Mouse (Mus musculus) brain, embryonic 14.5 days (tissue): Measurements from ENCODE around the gene Nfasc. TPM values are rescaled to one million over a fixed set of nuclear protein-coding genes. Genes with fewer than 3 reads are reported as not detected.

Experiments used
- DNase-seq: peaks from one replicate; pipeline ENCODE4 v3.0.0-alpha.2; 2011; ENCODE audit warnings: low read depth
- CTCF ChIP-seq: fragments of 200-500 bp; IDR thresholded peaks from 2 replicates; pipeline ENCODE4 v1.5.1; 2012; ENCODE audit warnings: inconsistent platforms, mild to moderate bottlenecking, moderate library complexity, borderline replicate concordance; ENCODE audit not compliant: insufficient read depth, insufficient read length; ENCODE audit errors: extremely low read depth
- POLR2A ChIP-seq: fragments of 200-500 bp; IDR thresholded peaks from 2 replicates; pipeline ENCODE4 v1.6.1; 2012; ENCODE audit warnings: mild to moderate bottlenecking, inconsistent platforms, borderline replicate concordance; ENCODE audit not compliant: poor library complexity, insufficient read depth, insufficient read length, severe bottlenecking; ENCODE audit errors: extremely low read depth
- polyA plus RNA-seq: library from polyadenylated mRNA; depleted of rRNA; stranded (reverse); fragments of >200 nt; gene quantifications from 2 replicates; pipeline ENCODE4 v1.2.3, GENCODE M21; 2012

Nfasc gene
- polyA plus RNA-seq, 1 experiment, result 65.9 TPM

DNA sequence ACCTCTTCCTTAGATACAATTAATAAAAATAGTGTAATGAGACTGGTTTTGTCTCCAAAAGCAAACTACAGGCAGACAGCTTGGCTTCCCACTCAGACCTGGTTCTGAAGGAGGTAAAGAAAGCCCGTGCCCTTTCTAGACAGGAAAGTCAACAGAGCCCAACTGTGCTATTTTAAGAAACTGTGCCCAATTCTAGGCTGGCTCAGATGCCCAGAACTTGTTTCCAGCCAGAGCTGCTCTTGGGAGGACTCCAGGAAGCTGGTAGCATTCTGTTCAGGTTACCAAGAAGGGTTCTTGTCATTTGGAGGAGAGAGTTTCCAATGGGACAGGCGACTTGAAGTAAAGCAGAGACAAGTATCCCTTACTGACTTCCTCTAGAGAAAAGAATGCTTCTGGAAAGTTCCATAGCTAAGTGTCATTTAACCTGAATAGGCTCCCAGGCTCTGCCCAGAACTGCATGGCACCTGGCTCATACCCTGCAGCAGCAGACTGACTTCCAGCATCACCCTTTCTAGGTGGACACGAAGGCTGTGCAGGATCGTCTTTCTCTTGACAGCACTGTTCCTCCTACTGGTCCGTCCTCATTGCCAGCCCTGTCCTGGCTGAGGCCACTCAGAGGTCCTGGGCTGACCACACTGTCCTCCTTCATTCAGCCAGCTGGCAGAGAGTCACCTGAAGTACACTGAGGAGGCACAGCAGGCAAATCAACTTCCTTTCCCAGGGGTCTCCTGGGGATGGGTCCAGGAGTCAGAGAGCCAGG lies 111.8 kb downstream of the Nfasc start:
- TF ChIP-seq CTCF, result no peak
- TF ChIP-seq POLR2A, result no peak
- DNase-seq, result no peak

DNA sequence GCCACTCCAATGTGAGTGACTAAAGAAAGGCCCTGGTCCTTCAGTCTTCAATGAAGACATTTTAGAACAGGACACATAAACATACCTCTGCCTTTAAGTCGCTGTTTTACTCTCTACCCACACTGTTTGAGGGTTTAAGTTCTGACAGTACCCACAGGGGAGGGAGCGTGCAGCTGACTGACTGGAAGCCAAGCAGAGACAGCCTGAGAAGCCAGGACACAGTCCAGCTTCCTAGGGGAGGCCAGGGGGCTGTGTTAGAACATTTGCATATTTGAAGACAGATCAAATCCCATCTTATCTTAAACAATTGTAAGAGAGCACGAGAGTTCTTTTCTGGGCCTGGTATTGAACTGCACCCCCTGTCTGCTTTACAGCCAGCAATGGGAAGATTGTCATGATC lies 113.0 kb downstream of the Nfasc start:
- no peak for TF ChIP-seq CTCF
- TF ChIP-seq POLR2A, result no peak
- DNase-seq, result no peak

DNA sequence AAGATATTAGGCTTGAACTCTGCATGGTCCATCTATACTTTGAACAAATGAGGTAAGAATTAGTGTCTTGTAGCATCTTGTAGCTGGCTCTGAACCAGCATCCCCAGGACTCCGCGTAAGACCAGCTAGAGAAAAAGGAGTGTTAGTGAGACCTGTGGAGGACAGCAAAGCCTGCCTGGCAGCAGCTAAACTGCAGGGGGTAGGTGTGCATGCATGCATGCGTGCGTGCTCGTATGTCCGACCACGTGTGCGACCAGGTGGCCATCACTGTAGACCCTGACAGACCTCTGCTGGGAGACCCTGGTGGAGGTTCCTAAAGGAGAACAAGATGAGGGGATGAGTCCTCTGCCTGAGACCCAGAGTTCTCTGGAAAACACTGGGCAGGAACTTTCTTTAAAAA lies 113.4 kb downstream of the Nfasc start:
- no peak for TF ChIP-seq POLR2A
- no peak for TF ChIP-seq CTCF
- no peak for DNase-seq

DNA sequence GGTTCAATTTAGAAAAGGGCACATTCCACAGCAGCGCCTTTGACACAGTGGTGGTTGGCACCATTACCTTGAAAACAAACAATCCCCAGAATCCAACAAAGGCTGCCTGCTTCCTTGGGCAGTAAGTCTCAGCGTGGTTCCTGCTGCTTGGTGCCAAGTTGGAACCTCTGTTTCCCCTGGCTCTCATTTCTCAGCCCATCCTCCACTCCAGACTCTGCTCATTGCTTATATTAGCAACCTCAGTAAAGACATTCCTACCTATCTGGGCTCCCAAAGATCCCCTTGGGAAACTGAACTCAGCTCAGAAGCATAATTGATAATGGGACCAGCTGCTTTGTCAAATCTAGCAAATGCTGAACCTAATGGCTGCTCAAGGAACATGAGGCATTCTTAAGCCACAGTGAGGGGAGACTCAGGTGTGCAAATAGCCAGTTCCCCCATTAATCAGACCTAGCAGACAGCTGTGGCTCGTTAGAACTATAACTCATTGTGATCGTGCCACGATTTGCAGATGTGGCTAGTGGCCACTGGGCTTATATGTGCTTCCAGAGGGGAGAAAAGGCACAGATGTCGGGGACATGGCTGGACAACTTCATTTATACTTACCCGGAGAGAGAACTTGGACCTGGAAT lies 115.4 kb downstream of the Nfasc start:
- peak; percentile 65 for DNase-seq
- TF ChIP-seq POLR2A, result no peak
- TF ChIP-seq CTCF, result no peak

DNA sequence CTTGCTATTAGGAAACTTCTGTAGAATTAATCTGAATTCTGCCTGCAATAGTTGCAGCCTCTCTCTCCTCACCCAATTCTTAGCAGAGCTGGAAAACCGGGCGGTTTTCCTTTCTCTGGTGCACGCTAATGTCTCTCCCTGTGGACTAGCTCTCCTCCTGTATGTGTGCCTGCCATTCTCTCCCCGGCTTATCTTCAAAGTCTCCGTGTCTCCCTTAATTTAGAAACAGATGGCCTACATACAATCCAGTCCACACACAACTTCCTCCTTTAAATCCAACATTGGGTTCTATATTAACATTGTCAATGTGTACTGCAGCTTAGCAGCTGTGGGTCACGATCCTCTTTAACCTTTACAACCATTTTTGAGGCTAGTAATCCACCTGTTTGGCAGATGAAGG lies 116.6 kb downstream of the Nfasc start:
- no peak for DNase-seq
- TF ChIP-seq CTCF (no peak), POLR2A (no peak)

DNA sequence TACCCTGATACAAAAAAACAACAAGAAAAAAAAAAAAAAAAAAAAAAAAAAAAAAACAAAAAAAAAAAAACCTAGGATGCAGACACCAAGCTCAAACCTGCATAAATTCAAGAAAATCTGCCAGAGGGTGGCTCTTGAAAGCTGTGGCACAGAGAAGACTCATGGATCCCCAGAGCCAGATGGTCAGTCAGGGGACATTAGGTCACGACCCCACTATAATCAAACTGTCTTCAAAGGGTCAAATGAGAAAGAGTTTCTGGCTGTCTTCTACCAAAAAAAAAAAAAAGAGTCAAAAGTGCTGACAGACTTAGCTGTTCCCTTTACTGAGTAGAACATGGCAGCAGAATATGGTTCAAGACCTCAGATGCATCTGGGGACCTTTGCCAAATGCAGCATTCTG lies 117.1 kb downstream of the Nfasc start:
- DNase-seq, result no peak
- TF ChIP-seq CTCF (no peak), POLR2A (no peak)

DNA sequence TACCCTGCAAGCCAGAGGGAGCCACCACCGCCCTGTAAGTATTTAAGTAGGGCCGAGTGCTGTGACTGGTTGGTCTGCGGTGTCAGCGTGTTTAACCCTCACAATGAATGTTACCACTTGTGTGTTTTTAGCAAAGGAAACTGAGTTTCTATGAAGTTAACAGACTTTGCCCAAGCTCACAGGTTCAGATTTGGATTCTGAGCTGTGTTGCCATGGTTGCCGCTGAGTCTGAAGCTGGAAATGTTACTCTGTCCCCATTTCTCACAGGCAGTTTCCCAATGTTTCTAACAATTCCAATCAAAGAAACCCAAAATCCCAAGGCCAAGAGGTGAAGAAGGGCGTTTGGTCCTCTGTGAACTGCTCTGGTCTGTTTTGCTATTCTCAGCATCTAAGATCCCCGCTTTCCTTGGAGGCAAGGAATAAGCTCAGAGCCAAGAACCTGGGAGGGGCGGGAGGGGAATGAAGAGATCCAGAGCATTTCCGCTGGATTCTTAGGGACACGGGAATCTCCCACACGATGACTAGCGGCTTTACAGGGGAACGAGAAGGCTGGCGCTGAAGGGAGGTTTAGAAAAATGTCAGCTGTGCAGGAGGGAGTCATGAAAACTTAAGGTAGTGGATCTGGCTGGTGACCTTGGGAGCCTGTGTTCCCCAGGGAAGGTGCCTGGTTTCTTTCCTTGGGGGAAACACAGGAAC lies 117.8 kb downstream of the Nfasc start:
- TF ChIP-seq CTCF (no peak), POLR2A (no peak)
- DNase-seq, result peak; percentile 42

DNA sequence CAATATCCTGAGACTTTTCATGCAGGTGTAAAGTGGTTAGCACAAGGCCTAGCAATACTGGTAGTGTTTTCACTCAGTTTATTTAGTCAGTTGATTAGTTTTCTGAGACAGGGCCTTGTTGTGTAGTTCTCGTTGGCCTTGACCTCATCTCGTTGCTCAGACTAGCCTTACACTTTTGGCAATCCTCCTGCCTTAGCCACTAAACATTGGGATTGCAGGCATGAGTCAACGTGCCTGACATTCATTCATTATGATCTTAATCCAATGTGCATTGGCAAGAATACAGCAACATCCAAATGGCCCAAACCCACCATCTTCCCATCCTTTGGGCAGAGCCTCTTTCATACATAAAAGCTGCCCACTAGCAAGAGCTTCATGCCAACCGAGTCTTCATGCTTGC lies 129.5 kb downstream of the Nfasc start:
- DNase-seq, result no peak
- TF ChIP-seq CTCF (no peak), POLR2A (no peak)

DNA sequence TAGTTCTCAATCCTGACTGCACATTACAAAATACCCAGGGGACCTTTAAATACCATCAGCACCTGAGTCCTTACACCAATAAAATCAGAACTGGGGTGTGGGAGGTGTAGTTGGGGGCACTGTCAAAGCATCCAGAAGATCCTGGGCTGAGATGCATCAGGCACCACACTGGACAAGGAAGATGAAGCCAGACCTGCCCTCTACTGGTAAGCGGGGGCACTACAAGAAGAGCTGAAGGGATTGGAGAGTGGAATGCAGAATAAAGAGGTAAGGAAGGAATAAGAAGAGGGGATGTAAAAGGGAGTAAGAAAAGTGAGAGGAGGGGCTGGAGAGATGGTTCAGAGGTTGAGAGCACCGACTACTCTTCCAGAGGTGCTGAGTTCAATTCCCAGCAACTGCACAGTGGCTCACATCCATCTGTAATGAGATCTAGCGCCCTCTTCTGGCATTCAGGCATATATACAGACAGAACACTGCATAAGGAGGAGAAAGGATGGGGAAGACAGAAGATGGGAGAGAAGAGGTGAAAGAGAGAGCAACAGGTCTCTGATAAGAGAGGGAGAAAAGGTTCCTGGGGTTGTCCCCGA lies 132.5 kb downstream of the Nfasc start:
- DNase-seq, result peak; percentile 73
- TF ChIP-seq CTCF (peak; percentile 77), POLR2A (no peak)

DNA sequence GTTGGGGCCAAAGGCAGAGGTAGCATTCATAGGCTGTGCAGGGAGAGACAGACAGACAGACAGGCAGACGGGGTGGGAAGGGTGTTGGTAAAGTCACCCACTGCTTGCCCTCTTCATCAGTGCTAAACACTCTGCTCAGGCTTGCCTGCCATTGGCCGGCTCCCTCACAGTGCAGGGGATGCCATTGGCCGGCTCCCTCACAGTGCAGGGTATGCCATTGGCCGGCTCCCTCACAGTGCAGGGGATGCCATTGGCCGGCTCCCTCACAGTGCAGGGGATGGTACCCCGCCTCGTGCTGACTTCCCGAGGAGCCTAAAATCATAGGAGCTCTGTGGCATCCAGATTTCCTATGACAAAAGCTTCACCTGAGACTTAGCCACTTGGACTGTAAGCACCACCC lies 139.4 kb downstream of the Nfasc start:
- TF ChIP-seq POLR2A (no peak), CTCF (no peak)
- DNase-seq, result no peak

DNA sequence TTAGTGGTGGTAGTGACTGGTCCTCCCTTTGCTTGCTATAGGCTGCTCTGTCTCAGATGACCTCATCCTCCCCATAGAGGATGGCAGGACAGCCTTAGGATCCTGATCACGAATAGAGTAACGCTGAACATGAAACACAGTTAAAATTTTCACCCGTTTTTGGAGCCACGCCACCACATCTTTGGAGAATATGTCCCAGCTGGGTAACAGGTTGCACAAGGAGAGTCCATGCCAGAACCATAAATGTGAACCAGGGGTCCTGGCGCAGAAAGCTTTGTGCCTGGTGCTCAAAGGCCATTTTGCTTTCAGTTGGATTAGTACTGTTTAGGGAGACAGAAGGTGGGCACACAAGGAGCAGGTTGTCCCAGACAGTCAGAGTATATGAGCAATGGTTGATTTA lies 143.6 kb downstream of the Nfasc start:
- DNase-seq, result no peak
- TF ChIP-seq POLR2A (no peak), CTCF (no peak)

DNA sequence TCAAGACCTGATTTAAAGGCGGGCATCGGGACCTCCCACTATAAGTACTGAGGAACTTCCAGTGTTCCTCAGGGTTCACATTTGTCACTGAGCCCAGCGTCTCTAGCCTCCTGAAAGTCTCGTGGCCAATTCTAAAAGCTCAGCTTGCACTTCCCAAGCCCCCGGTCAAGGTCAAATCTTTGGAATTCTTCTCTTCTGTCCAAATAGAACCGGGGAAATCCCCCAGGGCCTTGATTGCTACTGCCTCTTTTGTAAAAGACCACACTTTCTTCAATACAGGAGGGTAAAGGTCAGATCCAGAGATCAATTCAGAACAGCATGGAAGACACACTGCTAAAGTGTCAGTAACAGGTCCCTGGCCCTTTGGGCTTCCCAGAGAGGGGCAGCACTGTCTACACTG lies 145.9 kb downstream of the Nfasc start:
- TF ChIP-seq CTCF (no peak), POLR2A (no peak)
- DNase-seq, result no peak

DNA sequence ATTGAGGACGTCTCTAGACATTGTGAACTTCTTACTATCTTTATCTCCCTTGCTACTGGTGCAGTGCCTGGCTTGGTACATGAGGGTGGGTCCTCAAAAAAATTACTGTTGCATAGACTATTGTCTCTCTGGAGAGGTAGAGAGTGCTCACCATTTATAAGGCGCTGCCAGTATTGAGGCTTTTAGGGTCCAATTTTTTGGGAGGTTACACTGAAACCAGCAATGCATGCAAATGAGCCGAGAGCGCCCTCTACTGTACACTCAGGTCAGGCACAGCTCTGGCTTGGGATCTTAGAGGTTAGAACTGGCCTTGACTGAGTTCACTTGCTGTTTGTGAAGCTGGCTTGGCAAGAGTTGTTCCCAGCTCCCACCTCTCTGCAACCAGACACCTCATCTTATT lies 147.0 kb downstream of the Nfasc start:
- peak; percentile 90 for DNase-seq
- TF ChIP-seq POLR2A, result no peak
- peak; percentile 93 for TF ChIP-seq CTCF
